8 mouse cellular contexts compared by ENCODE assay signal in genomic region chr9:50852634-50853349, GRCm38 (mm10). TPM values are rescaled to one million over a fixed set of nuclear protein-coding genes. Genes with fewer than 3 reads are reported as not detected.
DNase-seq lines count a peak whose midpoint lies in the region; ATAC-seq and TF ChIP-seq lines count a peak whose summit lies in the region.

No protein-coding gene starts in this region.

- ATAC-seq in kidney, postnatal 0 days (replicated peaks; ENCODE audit: low FRiP score, low read depth) = no peak
- ATAC-seq in G1E (ENCODE audit: extremely low read depth, insufficient number of reproducible peaks, low FRiP score, poor library complexity, severe bottlenecking) = no peak
- ATAC-seq in hematopoietic stem cell, adult 5-6 weeks (replicated peaks in 1 of 2; ENCODE audit: insufficient read depth in 1 of 2, low FRiP score in 2 of 2, low TSS enrichment in 1 of 2, low read depth in 1 of 2, poor library complexity in 2 of 2, severe bottlenecking in 2 of 2) = peak; percentile 20 to 23; a peak in 3 of 4 replicates
- peak; percentile 6; the same call in 1 of the 2 replicates for ATAC-seq in neutrophil, adult 5-6 weeks (ENCODE audit: extremely low read depth, insufficient number of reproducible peaks, low FRiP score, poor library complexity, severe bottlenecking)

- no peak overlapping the region for H3K9ac ChIP-seq in kidney, postnatal 0 days (ENCODE audit: low read depth, low read length)

- WGBS in kidney, postnatal 0 days = 37% methylated on average over 17 of the region's 17 CpGs
- 53% methylated on average over 17 of the region's 17 CpGs for WGBS in kidney, adult 2 months

- no peak for TF ChIP-seq CTCF in kidney, postnatal 0 days (IDR thresholded peaks at IDR 0.05; ENCODE audit: low read depth)
- TF ChIP-seq CTCF in kidney, adult 2 months (conservative IDR thresholded peaks at IDR 0.05; ENCODE audit: insufficient read depth, insufficient read length, low read depth, low read length) = no peak
- TF ChIP-seq CTCF in G1E (IDR thresholded peaks at IDR 0.05; ENCODE audit: low read depth, low read length) = no peak

- H3K27me3 ChIP-seq in kidney, postnatal 0 days (ENCODE audit: insufficient read depth, low read length) = no peaks in the 10 kb centered on the region
- no peaks in the 10 kb centered on the region for H3K27me3 ChIP-seq in kidney, adult 2 months (replicated peaks; ENCODE audit: control insufficient read depth, insufficient read depth, low read length)
- H3K27me3 ChIP-seq in G1E (ENCODE audit: insufficient read depth, low read length) = no peaks in the 10 kb centered on the region

- no peak for TF ChIP-seq POLR2A in kidney, adult 2 months (IDR thresholded peaks at IDR 0.05; ENCODE audit: low read depth, low read length)

- peak; percentile 24 for DNase-seq in kidney, postnatal 0 days (ENCODE audit: low spot score)
- DNase-seq in kidney, adult 2 months = no peak
- DNase-seq in B cell, adult 2 months = peak; percentile 13 to 17
- DNase-seq in G1E (ENCODE audit: low spot score) = no peak
- no peak for DNase-seq in embryo, embryonic 9.5 days (ENCODE audit: extremely low spot score)
- DNase-seq in lung, postnatal 25 days (ENCODE audit: low spot score) = no peak

- no peak overlapping the region for H3K4me3 ChIP-seq in kidney, postnatal 0 days (replicated peaks; ENCODE audit: low read depth, low read length)
- H3K4me3 ChIP-seq in kidney, adult 2 months (ENCODE audit: insufficient read depth, low read depth, low read length) = no peak overlapping the region
- peak overlapping the region; percentile 11; the same call in 1 of the 2 replicates for H3K4me3 ChIP-seq in G1E (ENCODE audit: low read depth, low read length)

- H3K36me3 ChIP-seq in kidney, postnatal 0 days (ENCODE audit: insufficient read depth, low read length) = no peaks in the 10 kb centered on the region
- no peaks in the 10 kb centered on the region for H3K36me3 ChIP-seq in kidney, adult 2 months (ENCODE audit: control insufficient read depth, insufficient read depth, low read length)
- H3K36me3 ChIP-seq in G1E (replicated peaks) = peaks cover 2% of the 10 kb centered on the region

- no peaks in the 10 kb centered on the region for H3K9me3 ChIP-seq in kidney, postnatal 0 days (replicated peaks; ENCODE audit: low read length)
- no peaks in the 10 kb centered on the region for H3K9me3 ChIP-seq in G1E (replicated peaks)

- peak overlapping the region; percentile 35; the same call in 1 of the 2 replicates for H3K4me2 ChIP-seq in kidney, postnatal 0 days (ENCODE audit: low read length)

- H3K27ac ChIP-seq in kidney, postnatal 0 days = no peak overlapping the region
- H3K27ac ChIP-seq in kidney, adult 2 months (ENCODE audit: insufficient read depth, low read depth, low read length) = no peak overlapping the region

- H3K4me1 ChIP-seq in kidney, postnatal 0 days (replicated peaks; ENCODE audit: insufficient read depth, low read length) = peaks cover 8% of the 10 kb centered on the region
- H3K4me1 ChIP-seq in kidney, adult 2 months (ENCODE audit: control insufficient read depth, insufficient read depth, low read length) = peaks cover 10% of the 10 kb centered on the region; the same call in 1 of the 2 replicates
- H3K4me1 ChIP-seq in G1E (ENCODE audit: insufficient read depth, low read depth, low read length) = peaks cover 73% of the 10 kb centered on the region

RNA-seq across cellular contexts. Expression of gene Ppp2r1b, which starts 7.7 kb away (rescaled TPM):
- polyA plus RNA-seq in kidney, postnatal 0 days (2015; fragmentation: Nextera tagmentation; extraction: Ambion mirVana) = 36.6 and 43.6 TPM in 2 replicates
- 10.2 and 13.0 TPM in 2 replicates for polyA plus RNA-seq in kidney, adult 2 months (2012; rRNA removed)
- total RNA-seq in G1E (2014; fragmentation: Nextera tagmentation) (57.7 and 68.7 TPM in 2 replicates), G1E (2017) (82.9 and 93.0 TPM in 2 replicates)
- 18.9 and 21.3 TPM in 2 replicates for polyA plus RNA-seq in G1E (2012)
- total RNA-seq in hematopoietic stem cell, adult 5-6 weeks (2017) = 38.7 and 40.3 TPM in 2 replicates
- total RNA-seq in neutrophil, adult 5-6 weeks (2017) = 22.0 and 26.4 TPM in 2 replicates

Comparison
In these comparisons a context has a peak if more than half of its experiments do, and no peak if none do; other contexts are left out.
1. DNase-seq: peak in kidney, postnatal 0 days (single experiment) and B cell, adult 2 months (2 of 2); none in kidney, adult 2 months (single experiment), G1E (single experiment), embryo, embryonic 9.5 days (single experiment) and lung, postnatal 25 days (single experiment).
2. ATAC-seq: peak in hematopoietic stem cell, adult 5-6 weeks (2 of 2) and neutrophil, adult 5-6 weeks (single experiment); none in kidney, postnatal 0 days (single experiment) and G1E (single experiment).